13 mouse cellular contexts compared by ENCODE assay signal in the genomic region with DNA sequence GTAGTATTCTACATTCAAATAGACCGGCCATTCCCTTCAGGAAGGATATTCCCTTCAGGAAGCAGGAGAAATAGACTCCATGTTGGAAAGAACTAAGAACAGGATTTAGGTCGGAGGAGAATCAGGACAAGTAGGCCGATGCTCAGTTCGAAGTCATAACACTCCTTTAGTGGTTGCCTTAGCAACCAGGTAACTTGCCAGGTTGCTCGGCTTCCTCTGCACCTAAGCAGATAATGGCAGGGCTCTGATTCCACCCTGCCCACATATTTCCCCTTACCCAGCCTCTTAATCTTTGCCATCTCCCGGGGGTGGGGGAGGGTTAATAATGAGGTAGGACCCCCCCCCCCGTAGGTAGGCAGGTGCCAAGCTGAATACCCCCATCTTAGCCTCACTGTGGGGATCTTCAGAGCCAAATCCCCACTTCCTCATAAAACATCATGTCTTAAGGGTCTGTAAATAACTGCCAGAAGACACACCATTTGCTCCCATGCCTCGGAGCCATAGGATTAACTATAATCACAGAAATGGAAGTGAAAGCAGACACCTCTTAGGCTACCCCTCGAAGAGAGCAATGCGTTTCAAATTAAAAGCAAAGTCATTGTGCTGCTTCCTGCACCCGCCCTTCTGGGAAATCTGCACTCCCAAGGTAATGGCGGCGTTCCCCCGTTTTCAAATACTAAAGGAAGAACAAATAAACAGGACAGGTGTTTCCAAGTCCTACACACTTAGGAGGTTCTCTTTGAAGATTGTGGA.
"Had no signal": no experiment of that assay in that cellular context is flagged by ENCODE, and none has a peak within 500 bp of the region (broad histone marks: within the 10 kb centered on the region; RNA-seq: fewer than 3 reads in every experiment).

No protein-coding gene starts in this region.

- ATAC-seq: lung, postnatal 0 days had no signal

- H3K27me3 ChIP-seq: limb, embryonic 13.5 days; neural tube, embryonic 15.5 days had no signal

- H3K27ac ChIP-seq: limb, embryonic 13.5 days; liver, embryonic 14.5 days; midbrain, embryonic 10.5 days; neural tube, embryonic 15.5 days had no signal

- DNase-seq: kidney, postnatal 14 days; left cerebral cortex, postnatal 4 days; lung, adult 18-20 months; lung, postnatal 4 days; right cerebral cortex, adult 18-20 months; right cerebral cortex, postnatal 25 days; thymus, postnatal 4 days had no signal

- H3K4me1 ChIP-seq: midbrain, embryonic 10.5 days had no signal

- H3K9ac ChIP-seq: limb, embryonic 13.5 days; liver, embryonic 14.5 days; neural tube, embryonic 15.5 days had no signal

- H3K4me2 ChIP-seq: limb, embryonic 13.5 days; neural tube, embryonic 15.5 days had no signal

- H3K36me3 ChIP-seq: limb, embryonic 13.5 days; midbrain, embryonic 10.5 days; neural tube, embryonic 15.5 days had no signal

- H3K9me3 ChIP-seq: limb, embryonic 13.5 days; midbrain, embryonic 10.5 days; neural tube, embryonic 15.5 days had no signal

- H3K4me3 ChIP-seq: limb, embryonic 13.5 days; midbrain, embryonic 10.5 days; myocyte; neural tube, embryonic 15.5 days had no signal
